9 mouse cellular contexts compared by ENCODE assay signal in the genomic region with DNA sequence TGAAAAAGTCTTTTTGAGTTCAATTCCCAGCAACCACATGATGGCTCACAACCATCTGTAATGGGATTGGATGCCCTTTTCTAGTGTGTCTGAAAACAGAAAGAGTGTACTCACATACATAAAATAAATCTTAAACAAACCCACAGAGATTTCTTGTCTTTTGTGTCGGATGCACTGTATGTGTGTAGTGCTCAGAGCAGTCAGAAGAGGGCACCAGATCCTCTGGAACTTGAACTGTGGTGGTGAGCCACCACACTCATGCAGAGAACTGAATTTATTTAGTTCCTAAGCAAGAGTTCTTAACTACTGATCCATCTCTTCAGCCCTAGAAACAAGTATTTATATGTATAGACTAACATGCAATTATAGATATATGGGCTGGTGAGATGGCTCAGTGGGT. TPM values are rescaled to one million over a fixed set of nuclear protein-coding genes. Genes with fewer than 3 reads are reported as not detected.
DNase-seq lines count a peak whose midpoint lies in the region; ATAC-seq lines count a peak whose summit lies in the region.
"Had no signal": no experiment of that assay in that cellular context is flagged by ENCODE, and none has a peak within 500 bp of the region (broad histone marks: within the 10 kb centered on the region; RNA-seq: fewer than 3 reads in every experiment).

No protein-coding gene starts in this region.

- WGBS in neural tube, embryonic 11.5 days: 67% methylated on average over 1 of the region's 1 CpGs
- 44% methylated on average over 1 of the region's 1 CpGs for WGBS in midbrain, embryonic 16.5 days

- ATAC-seq in neural tube, embryonic 11.5 days (ENCODE audit: insufficient read depth, low FRiP score, low TSS enrichment): no peak
- peak; percentile 66 for ATAC-seq in neutrophil, adult 5-6 weeks (ENCODE audit: extremely low read depth, insufficient number of reproducible peaks, low FRiP score, poor library complexity, severe bottlenecking)
- no peak for ATAC-seq in midbrain, embryonic 16.5 days

- no peak overlapping the region for H3K4me3 ChIP-seq in neural tube, embryonic 11.5 days (ENCODE audit: low read depth, low read length)
- no peak overlapping the region for H3K4me3 ChIP-seq in midbrain, embryonic 16.5 days (ENCODE audit: low read depth, low read length)
- H3K4me3 ChIP-seq: limb, embryonic 12.5 days had no signal

- intact Hi-C loops in gastrocnemius, postnatal 36 days (cut with DNase I): loop anchor here (5.0 kb wide), 1 partner anchor 34 kb away; the partner anchor contains the start of gene Kmt2a

- no peaks in the 10 kb centered on the region for H3K27me3 ChIP-seq in neural tube, embryonic 11.5 days (ENCODE audit: control insufficient read depth, insufficient read depth, low read length)
- H3K27me3 ChIP-seq in midbrain, embryonic 16.5 days (ENCODE audit: control insufficient read depth, insufficient read depth, low read depth, low read length): no peaks in the 10 kb centered on the region
- H3K27me3 ChIP-seq: limb, embryonic 12.5 days had no signal

- 0 out of 2 replicates have a peak, but pooled peaks cover 2% of the 10 kb centered on the region for H3K4me1 ChIP-seq in neural tube, embryonic 11.5 days (ENCODE audit: control insufficient read depth, insufficient read depth, low read length)
- H3K4me1 ChIP-seq in midbrain, embryonic 16.5 days (ENCODE audit: control insufficient read depth, insufficient read depth, low read length): peaks cover 13% of the 10 kb centered on the region

- H3K4me2 ChIP-seq in neural tube, embryonic 11.5 days (ENCODE audit: low read depth): no peak overlapping the region
- H3K4me2 ChIP-seq in midbrain, embryonic 16.5 days (ENCODE audit: low read length): no peak overlapping the region
- H3K4me2 ChIP-seq: limb, embryonic 12.5 days had no signal

- H3K36me3 ChIP-seq in neural tube, embryonic 11.5 days (ENCODE audit: control insufficient read depth, insufficient read depth, low read length): peaks cover 2% of the 10 kb centered on the region; the same call in 1 of the 2 replicates
- H3K36me3 ChIP-seq in midbrain, embryonic 16.5 days (ENCODE audit: control insufficient read depth, insufficient read depth, low read length): peaks cover 4% of the 10 kb centered on the region; the same call in 1 of the 2 replicates

- peak; percentile 27 for DNase-seq in gastrocnemius, postnatal 10 days
- DNase-seq in gastrocnemius, postnatal 36 days: no peak
- DNase-seq in neural tube, embryonic 11.5 days (ENCODE audit: low spot score): peak; percentile 24
- DNase-seq in neural tube, embryonic 10.5 days (ENCODE audit: extremely low spot score, low spot score): no peak
- DNase-seq in adrenal gland, postnatal 36 days: peak; percentile 19 to 46
- DNase-seq in heart, postnatal 4 days: peak; percentile 59

- no peak overlapping the region for H3K9ac ChIP-seq in neural tube, embryonic 11.5 days (ENCODE audit: low read length)
- no peak overlapping the region for H3K9ac ChIP-seq in midbrain, embryonic 16.5 days (ENCODE audit: low read depth, low read length)
- H3K9ac ChIP-seq: limb, embryonic 12.5 days had no signal

- H3K27ac ChIP-seq in neural tube, embryonic 11.5 days (ENCODE audit: low read depth, low read length): no peak overlapping the region
- no peak overlapping the region for H3K27ac ChIP-seq in midbrain, embryonic 16.5 days (ENCODE audit: low read length)
- H3K27ac ChIP-seq: limb, embryonic 12.5 days had no signal

- no peaks in the 10 kb centered on the region for H3K9me3 ChIP-seq in neural tube, embryonic 11.5 days (ENCODE audit: control insufficient read depth, low read length)
- no peaks in the 10 kb centered on the region for H3K9me3 ChIP-seq in midbrain, embryonic 16.5 days (replicated peaks; ENCODE audit: control insufficient read depth, low read length, poor library complexity, severe bottlenecking)
- H3K9me3 ChIP-seq: limb, embryonic 12.5 days had no signal

RNA-seq across cellular contexts. Expression of gene Atp5l, which starts 4.3 kb away (rescaled TPM):
- total RNA-seq in gastrocnemius, postnatal 10 days (2021): 100 to 1,000 TPM; 647 to 794 TPM
- total RNA-seq in gastrocnemius, postnatal 36 days (2021): 100 to 1,000 TPM; 659 to 699 TPM
- 555 and 597 TPM in 2 replicates for polyA plus RNA-seq in neural tube, embryonic 11.5 days (2014; fragmentation: Nextera tagmentation; extraction: Ambion mirVana)
- total RNA-seq in adrenal gland, postnatal 36 days (2021): 100 to 1,000 TPM; 605 to 637 TPM
- 1,000 to 10,000 TPM; 1,050 to 1,223 TPM for total RNA-seq in heart, postnatal 4 days (2021)
- total RNA-seq in neutrophil, adult 5-6 weeks (2017): 48.6 and 74.2 TPM in 2 replicates
- 651 and 716 TPM in 2 replicates for polyA plus RNA-seq in midbrain, embryonic 16.5 days (2015; fragmentation: Nextera tagmentation; extraction: Ambion mirVana)

RNA-seq across cellular contexts. Expression of gene Kmt2a, which starts 35.1 kb away (rescaled TPM):
- 10 to 100 TPM; 15.1 to 21.3 TPM for total RNA-seq in gastrocnemius, postnatal 10 days (2021)
- 10 to 100 TPM; 12.5 to 12.8 TPM for total RNA-seq in gastrocnemius, postnatal 36 days (2021)
- 13.4 and 13.5 TPM in 2 replicates for polyA plus RNA-seq in neural tube, embryonic 11.5 days (2014; fragmentation: Nextera tagmentation; extraction: Ambion mirVana)
- 10 to 100 TPM; 31.9 to 38.3 TPM for total RNA-seq in adrenal gland, postnatal 36 days (2021)
- 10 to 100 TPM; 22.9 to 23.5 TPM for total RNA-seq in heart, postnatal 4 days (2021)
- total RNA-seq in neutrophil, adult 5-6 weeks (2017): 56.5 and 64.5 TPM in 2 replicates
- polyA plus RNA-seq in midbrain, embryonic 16.5 days (2015; fragmentation: Nextera tagmentation; extraction: Ambion mirVana): 14.1 and 22.3 TPM in 2 replicates

RNA-seq across cellular contexts. Expression of gene Ube4a, which starts 49.2 kb away (rescaled TPM):
- total RNA-seq in gastrocnemius, postnatal 10 days (2021): 10 to 100 TPM; 30.5 to 34.3 TPM
- 10 to 100 TPM; 28.9 to 39.4 TPM for total RNA-seq in gastrocnemius, postnatal 36 days (2021)
- polyA plus RNA-seq in neural tube, embryonic 11.5 days (2014; fragmentation: Nextera tagmentation; extraction: Ambion mirVana): 38.2 and 38.3 TPM in 2 replicates
- 100 to 1,000 TPM in 1 of 2 experiments, 10 to 100 TPM in 1; 97.9 to 105 TPM for total RNA-seq in adrenal gland, postnatal 36 days (2021)
- 10 to 100 TPM; 33.9 to 41.6 TPM for total RNA-seq in heart, postnatal 4 days (2021)
- 45.8 and 48.0 TPM in 2 replicates for total RNA-seq in neutrophil, adult 5-6 weeks (2017)
- polyA plus RNA-seq in midbrain, embryonic 16.5 days (2015; fragmentation: Nextera tagmentation; extraction: Ambion mirVana): 33.5 and 39.3 TPM in 2 replicates

Comparison
In these comparisons a context has a peak if more than half of its experiments do, and no peak if none do; other contexts are left out.
1. DNase-seq: peak in gastrocnemius, postnatal 10 days (single experiment), neural tube, embryonic 11.5 days (single experiment), adrenal gland, postnatal 36 days (2 of 2) and heart, postnatal 4 days (single experiment); none in gastrocnemius, postnatal 36 days (0 of 2) and neural tube, embryonic 10.5 days (single experiment).